Mouse (Mus musculus): ENCODE measurements around the gene Pfdn2.

Gene Pfdn2

DNA sequence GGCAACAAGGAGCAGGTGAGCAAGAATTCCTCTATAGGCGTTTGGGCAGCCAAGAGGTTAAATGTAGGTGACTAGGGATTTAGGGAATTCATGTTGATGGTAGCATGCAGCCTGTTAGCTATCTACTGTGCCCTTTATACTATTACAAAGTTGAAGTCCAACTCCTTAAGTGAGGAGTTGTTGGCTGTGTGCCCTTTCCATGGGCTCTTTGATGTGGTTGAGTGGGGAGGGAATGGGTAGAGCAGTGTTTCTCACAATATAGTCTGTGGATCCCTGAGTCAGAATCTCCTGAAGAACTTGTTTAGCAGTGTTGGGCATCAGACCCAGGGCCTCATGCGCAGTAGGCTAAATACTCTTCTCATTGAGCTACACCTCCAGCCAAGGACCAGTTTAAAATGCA, 11.3 kb downstream of the Pfdn2 start:
- DNase-seq (ENCODE audit: low spot score): no peak

DNA sequence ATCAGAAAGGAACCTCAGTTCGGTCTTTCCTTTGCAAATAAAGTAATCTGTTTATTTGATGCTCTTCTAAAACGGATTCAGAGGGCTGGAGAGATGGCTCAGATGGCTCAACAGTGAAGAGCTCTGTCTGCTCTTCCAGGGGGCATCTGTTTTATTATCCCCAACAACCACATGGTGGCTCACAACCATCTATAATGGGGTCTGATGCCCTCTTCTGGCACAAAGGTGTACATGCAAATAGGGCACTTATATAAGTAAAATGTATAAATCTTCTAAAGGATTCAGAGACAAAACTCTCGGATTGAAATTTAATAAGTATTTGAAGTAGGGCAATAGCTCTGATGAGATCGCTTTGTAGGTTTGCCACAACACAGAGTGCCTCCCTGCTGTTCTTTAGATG, 13.0 kb downstream of the Pfdn2 start:
- no peak for DNase-seq (ENCODE audit: low spot score)

DNA sequence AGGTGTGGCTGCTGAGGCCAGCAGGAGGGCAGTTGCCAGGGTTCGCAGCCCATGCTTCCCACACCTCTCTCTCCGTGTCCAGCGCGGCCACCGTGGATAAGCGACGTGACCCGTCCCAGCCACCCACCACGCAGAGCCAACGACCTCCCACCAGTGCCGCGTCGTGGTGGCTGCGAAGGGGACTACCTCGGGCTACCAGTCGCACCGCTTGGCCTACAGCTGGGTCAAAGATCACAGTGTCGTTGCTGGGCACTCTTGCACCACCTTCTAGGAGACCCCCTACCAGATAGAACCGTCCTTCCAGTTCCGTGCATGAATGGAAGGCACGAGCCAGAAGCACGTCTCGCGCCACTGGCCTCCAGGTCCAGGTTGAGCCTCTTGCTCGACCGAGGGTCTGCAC, 14.8 kb downstream of the Pfdn2 start:
- no peak for DNase-seq (ENCODE audit: low spot score)

DNA sequence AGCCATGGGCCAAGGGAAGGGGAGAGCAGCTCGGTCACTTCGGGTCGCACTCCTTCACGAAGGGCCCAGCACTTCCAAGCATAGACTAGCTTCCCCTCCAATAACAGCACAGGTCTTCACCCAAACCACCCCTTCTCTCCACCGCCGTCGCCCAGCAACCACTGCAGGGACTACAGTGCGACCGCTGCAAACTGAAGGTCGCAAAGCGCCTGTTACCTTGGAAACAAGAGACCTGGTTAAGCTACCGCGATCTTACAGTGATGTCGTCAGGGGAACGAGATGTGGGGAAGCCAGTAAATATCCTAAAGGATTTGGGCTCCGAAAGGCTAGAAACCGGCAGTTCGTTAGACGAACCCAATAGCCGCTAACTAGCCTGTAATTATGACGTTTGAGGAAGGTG, 15.2 kb downstream of the Pfdn2 start, which contains the start of gene Klhdc9:
Gene Klhdc9, minus strand, starts transcription at position 143 of the 400 bp plus-strand sequence.
- DNase-seq (ENCODE audit: low spot score): peak; percentile 82

DNA sequence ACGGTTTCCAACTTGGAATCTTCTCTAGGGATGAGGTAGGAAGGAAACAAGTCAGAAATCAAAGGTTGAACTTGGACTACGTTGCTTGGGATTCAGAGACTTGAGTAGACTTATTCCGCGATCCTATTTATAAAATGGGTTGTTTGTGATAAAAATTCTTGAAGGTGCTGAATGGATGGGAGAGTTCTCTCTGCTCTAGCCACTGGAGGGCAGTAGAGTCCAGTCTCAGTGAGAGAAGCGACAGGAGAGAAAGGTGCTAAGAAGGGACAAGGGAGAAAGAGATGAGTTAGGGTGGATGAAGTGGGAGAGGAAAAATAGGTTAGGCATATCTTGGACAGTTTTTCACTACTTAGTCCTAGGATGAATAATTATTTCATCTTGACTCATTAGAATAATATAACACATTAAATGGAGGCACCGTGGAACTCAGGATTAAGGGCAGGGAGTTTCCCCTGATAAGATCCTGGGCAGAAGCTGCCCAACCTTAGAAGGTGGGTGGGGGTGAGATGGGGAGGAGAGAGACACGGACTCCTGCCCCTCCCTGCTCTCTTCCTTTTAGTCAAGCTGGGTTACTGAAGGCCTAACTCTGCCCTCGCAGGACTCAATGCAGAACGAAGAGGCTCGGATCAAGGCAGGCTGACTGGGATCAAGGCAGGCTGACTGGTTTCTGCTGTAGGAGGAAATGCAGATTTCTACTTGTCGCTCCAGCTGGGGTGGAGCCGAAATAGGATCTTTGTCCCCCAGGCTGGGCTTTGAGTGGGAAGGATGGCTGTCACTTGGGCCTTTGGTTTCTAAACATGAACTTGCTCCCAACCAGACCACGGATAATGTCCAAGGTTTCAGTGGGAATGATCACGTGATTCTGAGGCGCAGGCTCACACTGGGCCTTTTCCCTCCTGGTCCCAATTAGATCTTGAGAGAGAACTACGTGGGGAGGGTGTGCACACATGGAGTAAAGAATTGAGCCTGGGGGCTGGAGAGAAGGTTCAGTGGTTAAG, 15.9 kb downstream of the Pfdn2 start:
- DNase-seq (ENCODE audit: low spot score): peak; percentile 61

DNA sequence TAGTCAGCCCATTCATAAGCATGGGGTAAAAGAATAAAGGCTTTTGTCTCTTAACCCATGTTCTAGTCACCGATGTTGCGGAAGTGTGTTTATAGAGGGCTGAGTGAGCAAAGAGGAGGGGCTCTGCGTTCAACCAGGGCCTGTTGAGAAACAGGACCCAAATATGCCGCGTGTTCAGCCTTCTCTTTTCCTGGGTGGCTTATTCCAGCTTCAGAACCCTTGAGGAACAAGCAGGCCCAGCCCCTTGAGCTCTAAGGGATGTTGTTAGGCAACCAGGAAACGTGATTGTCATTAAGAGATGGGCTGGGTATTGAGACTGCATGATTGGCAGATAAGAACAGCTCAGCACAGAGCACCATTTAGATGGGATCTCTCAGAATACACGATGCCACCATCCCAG, 20.5 kb downstream of the Pfdn2 start:
- no peak for DNase-seq (ENCODE audit: low spot score)

DNA sequence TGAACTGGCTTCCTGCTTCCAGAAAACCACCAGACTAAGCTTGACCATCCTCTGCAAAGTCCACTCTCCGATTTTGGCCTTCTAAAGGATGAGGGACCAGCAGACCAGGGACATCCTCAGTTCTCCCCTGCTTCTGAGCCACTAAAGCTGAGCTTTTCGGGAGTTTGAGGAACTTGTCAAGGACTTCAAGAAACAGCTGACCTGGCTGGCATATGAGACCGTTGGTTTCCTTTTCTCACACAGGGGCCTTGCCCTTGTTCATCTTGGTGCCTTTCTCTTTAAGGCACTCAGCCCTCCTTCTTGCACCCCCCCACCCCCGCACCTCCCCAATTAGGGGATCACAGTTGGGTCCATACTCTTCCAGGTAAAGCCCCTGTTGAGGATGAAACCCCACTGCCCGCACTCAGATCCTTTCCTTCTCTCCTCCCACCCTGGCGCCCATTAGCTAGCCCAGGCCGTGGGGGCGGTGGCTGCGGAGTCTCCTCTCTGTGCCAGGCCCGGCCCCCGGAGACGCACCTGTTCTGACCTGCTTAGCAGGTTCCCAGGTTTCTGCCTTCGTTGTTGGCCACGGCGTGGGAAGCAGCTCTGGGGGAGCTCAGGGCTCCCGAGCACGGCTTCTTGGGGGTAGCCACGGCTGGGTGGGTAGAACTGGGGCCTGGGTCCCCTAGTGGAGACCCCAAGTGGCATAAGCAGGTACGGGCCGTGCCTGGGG, 24.5 kb downstream of the Pfdn2 start, which contains the start of gene Nectin4:
Gene Nectin4, plus strand, starts transcription at position 255 of the 712 bp plus-strand sequence.
- no peak for DNase-seq (ENCODE audit: low spot score)

DNA sequence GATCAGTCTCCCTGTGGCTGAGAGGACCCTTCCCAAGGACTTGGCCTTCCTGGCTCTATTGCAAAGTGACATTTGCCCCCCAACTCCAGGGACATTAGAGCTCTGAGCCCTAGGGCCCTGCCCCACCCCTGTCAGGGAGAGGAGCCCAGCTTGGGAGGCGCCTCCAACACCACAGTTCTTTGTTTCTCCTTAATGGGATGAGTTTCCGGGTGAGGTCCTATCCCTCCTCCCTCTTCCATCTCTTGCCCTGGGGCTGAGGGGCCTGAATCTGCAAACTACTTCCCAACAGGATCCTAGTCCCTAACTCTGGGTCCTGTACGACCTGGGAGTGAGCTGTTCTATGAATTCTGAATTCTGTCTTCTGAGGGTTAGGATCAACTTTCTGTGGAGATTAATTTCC, 27.4 kb downstream of the Pfdn2 start:
- DNase-seq (ENCODE audit: low spot score): no peak

DNA sequence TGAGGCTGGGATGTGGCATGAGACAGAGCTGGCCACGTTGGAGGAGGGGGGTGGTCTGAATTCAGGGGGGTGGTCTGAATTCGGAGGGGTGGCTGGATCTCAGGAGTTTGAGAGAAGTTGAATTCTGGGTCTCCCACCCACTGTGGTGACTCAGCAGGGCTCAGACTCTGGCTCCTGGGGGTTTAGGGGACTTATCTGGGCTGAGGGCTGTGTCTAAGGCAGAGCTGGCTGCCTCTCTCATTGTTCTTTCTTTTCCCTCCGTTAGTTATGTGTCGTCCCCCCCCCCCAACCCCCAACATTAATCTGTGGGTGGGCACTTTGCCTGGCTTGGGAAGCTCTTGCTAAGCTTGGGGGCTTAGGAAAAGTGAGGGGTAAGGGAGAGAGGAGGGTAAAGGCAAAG, 28.5 kb downstream of the Pfdn2 start:
- no peak for DNase-seq (ENCODE audit: low spot score)

DNA sequence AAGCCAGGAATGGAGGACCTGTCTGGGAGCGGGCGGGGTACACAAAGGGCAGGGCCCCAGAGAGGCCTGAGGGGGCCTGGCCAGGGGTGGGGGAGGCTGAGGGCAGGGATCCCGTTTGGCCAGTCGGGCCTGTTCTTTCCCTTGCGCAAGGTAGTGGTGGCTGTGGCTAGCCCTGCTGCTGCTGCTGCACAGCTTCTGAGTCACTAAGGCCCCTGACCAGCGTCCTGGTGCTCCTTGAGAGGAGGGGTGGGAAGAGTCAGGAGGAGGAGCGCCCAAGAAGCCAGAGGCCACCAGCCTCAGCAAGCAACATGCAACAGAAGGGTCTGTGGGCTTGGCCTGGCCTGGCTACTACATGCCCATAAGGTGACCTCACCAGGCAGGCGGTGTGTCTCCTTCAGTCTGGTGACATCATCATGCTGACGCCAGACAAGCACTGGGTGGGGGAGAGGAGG, 30.2 kb downstream of the Pfdn2 start:
- DNase-seq (ENCODE audit: low spot score): no peak

DNA sequence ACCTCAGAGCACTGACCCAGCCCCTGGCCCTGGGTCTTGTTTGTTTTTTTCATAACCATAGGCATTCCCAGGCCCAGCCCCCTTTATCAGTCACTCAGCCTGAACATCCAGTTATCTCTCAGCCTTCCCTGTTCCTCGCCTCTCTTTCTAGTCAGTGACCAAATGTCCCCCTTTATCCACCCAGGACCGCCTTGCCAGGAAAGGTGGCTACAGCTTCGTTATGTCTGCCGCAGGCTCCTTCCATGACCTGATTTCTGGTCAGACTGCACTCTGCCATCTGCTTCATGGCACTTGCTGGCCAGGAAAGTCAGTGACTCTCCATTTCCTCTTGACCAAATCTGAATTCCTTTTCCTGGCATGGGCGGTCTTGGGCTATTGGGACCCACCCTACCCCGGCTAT, 32.8 kb downstream of the Pfdn2 start:
- DNase-seq (ENCODE audit: low spot score): no peak

DNA sequence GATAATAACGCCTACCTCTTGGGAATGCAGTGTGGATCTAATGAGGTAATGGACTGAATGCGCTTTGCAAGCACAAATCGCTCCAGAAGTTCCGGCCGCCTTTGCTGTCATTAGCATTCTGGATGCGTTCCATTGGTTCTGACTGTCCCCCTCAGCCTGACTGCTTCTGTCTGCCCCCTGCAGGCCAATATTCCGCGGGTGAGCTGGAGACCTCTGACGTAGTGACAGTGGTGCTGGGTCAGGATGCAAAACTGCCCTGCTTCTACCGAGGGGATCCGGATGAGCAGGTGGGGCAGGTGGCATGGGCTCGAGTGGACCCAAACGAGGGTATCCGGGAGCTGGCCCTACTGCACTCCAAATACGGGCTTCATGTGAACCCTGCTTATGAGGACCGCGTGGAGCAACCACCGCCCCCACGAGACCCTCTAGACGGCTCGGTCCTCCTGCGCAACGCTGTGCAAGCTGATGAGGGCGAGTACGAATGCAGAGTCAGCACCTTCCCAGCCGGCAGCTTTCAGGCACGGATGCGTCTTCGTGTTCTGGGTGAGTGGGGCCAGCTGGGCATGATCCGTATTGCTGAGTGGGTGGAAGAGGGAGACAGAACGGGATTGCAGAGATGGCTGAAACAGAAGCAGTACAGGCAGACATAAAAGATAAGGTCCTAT, 34.6 kb downstream of the Pfdn2 start:
- peak; percentile 60 for DNase-seq (ENCODE audit: low spot score)

DNA sequence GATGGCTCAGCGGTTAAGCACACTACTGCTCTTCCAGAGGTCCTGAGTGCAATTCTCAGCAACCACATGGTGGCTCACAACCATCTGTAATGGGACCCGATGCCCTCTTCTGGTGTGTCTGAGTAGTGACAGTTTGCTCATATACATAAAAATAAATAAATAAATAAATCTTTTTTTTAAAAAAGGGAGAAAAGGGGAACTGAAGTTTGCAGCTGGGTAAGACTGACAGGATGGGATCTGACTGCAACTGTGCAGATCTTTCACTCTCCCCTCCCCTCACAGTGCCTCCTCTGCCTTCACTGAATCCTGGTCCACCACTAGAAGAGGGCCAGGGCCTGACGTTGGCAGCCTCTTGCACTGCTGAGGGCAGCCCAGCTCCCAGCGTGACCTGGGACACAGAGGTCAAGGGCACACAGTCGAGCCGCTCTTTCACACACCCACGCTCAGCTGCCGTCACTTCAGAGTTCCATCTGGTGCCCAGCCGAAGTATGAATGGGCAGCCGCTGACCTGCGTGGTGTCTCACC, 36.7 kb downstream of the Pfdn2 start:
- no peak for DNase-seq (ENCODE audit: low spot score)

DNA sequence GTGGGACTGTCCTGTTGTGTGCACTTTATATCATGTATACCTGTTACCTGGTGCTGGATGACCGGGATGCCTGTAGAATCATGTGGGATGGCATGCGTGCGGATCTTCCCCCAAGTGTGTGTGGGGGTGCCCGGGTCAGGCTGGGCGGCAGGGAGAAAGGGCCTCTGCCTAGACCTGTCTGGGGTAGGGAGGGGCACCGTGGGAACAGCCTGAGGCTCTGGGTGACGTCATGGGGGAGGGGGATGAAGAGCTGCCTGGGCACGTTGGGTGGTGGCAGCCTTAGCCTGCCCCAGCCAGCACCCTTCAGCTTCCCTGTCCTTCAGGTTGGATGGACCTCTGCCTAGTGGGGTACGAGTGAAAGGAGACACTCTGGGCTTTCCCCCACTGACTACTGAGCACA, 38.9 kb downstream of the Pfdn2 start:
- no peak for DNase-seq (ENCODE audit: low spot score)

DNA sequence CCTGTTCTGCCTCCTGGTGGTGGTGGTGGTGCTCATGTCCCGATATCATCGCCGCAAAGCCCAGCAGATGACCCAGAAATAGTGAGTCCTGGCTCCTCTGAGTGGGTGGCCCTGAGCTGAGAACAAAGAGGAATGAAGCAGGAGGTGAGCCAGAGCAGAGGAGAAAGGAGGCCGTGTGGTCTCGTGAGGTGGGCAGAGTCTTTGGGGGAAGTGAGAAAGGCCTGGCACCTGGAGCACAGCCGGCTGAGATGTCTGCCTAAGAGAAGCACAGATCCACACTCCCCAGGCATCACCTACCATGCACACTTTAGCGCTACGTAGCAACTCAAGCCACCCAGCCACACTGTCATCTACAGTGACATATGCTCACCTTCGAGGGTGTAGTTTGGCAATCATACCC, 39.7 kb downstream of the Pfdn2 start:
- DNase-seq (ENCODE audit: low spot score): no peak

DNA sequence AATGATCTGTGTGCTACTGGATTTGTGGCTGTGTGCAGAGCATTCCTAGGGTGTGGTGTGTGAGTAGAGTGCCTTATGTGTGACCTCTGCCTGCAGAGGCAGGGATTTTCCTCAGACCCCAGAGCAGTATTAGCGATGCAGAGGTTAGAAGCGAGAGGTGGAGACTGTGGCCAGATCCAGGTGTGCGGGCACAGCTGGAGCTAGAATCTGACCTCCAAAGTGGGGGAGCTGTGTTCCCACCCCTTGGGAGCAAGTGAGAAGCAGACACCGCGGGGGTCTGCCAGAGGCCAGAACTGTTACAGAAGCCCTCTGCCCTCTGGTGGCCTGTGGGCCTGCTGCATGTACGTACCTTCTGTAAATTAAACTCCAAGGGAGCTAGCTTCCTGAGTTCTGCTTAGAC, 41.6 kb downstream of the Pfdn2 start:
- DNase-seq (ENCODE audit: low spot score): no peak

DNA sequence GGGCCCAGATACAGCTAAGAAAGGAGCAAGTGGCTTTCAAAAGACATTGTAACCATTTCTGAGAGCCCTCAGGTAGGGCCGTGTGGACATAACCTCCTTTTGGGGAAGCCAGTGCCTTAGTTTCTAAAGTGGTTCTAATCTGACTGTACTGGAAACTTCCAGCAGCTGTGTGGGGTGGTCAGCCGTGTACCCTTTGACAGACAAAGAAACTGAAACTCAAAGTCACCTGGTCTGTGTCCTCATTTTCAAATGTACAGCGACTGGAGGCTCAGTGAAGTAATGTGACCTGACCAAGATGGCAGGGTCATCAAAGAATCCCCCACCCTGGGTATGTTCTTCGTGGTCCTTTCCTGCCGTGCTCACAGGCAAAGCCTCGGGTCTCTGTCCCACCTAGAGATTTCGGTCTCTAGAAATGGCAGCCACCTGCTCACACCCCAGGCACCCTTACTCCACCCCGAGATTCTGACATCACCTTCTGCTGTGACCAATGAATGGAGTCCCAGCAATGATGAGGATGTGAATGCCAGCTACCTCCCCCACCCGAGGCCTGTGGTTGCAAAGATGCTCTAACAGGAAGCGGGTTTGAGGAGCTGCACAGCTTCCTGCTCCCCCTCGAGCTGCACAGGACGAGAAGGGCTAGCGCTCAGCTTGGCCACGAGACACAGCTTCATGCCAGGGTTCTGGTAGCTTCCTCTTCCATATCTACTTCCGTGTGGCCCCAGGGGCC, 43.1 kb downstream of the Pfdn2 start, which contains the start of gene Arhgap30:
Gene Arhgap30, plus strand, starts transcription at position 579 of the 727 bp plus-strand sequence.
- DNase-seq (ENCODE audit: low spot score): peak; percentile 78

DNA sequence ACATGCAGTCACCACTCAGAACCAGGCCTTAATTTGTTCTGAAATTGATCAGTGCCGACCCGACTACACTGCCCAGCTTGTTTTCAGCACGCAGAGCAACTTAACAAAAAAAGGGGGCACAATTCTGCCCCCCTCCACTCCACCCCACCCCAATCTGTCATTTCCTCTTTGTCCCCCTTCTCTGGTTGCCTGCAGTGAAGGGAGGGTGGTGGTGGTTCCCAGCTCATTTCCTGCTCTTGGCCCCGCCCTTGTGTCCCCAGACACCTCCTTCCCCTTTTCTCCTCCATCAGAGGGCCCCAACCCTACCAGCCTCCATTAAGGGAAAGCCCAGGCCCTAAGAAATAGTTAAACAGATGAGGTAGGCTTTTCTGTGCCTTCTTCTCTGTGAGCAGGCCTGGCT, 44.6 kb downstream of the Pfdn2 start:
- DNase-seq (ENCODE audit: low spot score): peak; percentile 54

DNA sequence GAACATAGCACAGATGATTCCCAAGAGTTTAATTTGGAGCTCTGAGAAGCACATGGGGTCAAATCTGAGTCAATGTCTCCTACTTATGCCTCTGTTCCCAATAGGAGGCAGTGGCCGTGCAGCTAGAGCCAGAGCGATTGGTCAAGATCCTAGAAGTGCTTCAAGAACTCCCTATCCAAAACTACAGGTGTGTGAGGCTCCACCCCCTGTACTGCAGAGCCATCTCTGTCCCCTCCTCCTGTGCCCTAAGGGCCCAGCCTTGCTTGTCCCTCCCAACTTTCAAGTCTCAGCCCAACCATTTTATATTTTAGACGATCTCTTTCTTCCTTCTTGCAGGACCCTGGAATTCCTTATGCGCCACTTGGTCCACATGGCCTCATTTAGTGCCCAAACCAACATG, 56.4 kb downstream of the Pfdn2 start:
- no peak for DNase-seq (ENCODE audit: low spot score)

DNA sequence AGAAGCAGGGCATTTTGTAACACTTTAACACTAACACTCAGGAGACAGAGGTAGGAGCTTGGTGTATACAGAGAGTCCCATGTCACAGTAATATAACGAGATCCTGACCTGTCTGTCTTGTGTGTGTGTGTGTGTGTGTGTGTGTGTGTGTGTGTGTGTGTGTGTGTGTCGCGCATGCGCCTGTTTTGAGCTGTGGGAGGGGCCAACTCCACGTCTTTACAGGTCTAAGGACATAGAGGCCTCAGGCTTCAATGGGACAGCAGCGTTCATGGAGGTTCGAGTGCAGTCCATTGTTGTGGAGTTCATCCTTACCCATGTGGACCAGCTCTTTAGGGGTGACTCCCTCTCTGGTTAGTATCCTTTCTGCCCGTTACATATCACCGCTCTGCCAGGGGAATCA, 57.5 kb downstream of the Pfdn2 start:
- DNase-seq (ENCODE audit: low spot score): no peak

DNA sequence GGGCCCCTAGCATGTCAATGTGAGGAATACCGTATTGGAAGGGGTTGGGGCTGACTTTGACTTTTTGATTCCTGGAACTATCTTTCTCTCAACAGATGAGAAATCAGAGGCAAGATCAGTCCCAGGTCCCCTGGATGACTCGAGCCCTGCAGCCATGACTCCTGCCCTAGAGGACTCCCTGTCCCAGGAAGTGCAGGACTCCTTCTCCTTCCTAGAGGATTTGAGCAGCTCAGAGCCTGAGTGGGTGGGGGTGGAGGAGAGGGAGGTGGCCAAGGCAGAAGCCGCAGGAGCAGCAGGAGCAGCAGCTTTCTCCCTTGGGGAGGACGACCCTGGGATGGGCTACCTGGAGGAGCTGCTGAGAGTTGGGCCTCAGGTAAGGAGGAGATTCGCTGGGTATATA, 61.8 kb downstream of the Pfdn2 start:
- no peak for DNase-seq (ENCODE audit: low spot score)

Measured in spleen, adult 12 weeks (tissue).